Mouse (Mus musculus) hematopoietic stem cell, adult 5-6 weeks (primary cell): ENCODE measurements around the gene Bnc2. TPM values are rescaled to one million over a fixed set of nuclear protein-coding genes. Genes with fewer than 3 reads are reported as not detected.

Experiments
- ATAC-seq, 2 experiments: fragments of 125-278 bp in 1 of 2; replicated peaks in 1 of 2; 2 replicates each; pipeline ENCODE4 v1.8.0; 2016 to 2017; ENCODE audit warnings: inconsistent platforms in 2 of 2, mild to moderate bottlenecking in 2 of 2, moderate number of reproducible peaks in 2 of 2, low read depth in 1 of 2, moderate TSS enrichment in 1 of 2; ENCODE audit not compliant: low FRiP score in 2 of 2, poor library complexity in 2 of 2, severe bottlenecking in 2 of 2, insufficient read depth in 1 of 2, low TSS enrichment in 1 of 2
- total RNA-seq: library from RNA; stranded (forward); fragments of 172-1452, 232-1000 nt; gene quantifications from 2 replicates; pipeline ENCODE4 v1.2.3, GENCODE M21; 2017

The Bnc2 gene
- not detected in 2 replicates for total RNA-seq

DNA sequence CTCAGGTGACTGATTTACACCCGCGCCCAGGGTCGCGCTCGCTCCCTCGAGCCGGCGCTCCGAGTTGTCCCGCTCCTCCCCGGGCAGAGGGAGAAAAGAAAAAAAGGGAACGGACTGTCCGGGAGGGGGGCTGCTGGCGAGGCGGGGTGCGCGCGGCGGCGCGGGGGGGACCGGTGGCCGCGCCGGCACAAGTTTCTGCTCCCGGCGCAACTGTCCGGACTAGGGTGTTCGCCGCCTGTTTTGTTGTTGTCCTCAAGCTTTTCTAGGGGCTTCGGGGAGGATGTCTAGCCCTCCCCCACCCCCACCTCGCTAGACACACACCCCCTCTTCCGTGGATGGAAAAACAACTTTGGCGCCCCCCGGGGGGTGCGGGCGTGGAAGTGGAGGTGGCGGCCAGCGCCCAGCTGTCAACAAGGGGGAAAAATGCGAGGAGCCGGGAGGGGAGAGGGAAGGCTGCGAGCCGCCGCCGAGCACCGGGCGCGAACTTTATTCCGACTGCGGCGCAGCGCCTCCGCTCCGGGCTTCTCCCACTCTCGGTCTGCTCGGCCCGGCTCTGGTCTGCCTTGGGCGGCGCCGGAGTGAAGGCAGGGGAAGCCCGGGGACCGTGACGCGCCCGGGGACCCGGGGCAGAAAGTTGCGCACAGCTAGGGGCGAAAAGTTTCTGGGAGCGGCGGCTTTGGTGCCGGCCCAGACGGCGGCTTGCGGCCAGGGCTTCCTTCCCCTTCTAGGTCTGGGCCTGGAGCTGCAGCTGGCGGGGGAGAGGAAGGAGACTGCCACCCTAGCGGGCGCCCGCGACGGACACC is at the start of gene Bnc2:
Gene Bnc2 (minus strand): TSS at position 105 of the 803 bp plus-strand sequence.
- peak; percentile 96 to 97 for ATAC-seq

DNA sequence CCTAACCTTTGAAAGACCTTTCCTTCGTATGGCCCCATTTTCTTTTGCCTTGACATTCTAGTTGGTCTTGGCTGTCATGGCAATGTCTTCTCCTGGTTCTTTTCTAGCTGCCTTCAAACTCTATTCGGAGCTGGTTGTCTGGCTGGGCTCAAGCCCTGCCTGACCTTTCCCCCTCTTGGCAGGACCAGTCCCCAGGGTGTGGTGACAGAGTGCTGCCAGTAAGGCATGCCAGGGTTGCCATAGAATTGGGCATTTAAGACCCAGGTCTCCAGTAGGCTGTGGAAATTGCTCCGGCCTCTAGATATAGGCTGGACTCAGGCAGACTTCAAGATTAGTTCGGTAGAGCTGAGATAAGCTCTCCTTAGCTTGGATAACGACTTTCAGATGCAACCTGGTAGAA is 32.9 kb upstream of the Bnc2 start:
- no peak for ATAC-seq

DNA sequence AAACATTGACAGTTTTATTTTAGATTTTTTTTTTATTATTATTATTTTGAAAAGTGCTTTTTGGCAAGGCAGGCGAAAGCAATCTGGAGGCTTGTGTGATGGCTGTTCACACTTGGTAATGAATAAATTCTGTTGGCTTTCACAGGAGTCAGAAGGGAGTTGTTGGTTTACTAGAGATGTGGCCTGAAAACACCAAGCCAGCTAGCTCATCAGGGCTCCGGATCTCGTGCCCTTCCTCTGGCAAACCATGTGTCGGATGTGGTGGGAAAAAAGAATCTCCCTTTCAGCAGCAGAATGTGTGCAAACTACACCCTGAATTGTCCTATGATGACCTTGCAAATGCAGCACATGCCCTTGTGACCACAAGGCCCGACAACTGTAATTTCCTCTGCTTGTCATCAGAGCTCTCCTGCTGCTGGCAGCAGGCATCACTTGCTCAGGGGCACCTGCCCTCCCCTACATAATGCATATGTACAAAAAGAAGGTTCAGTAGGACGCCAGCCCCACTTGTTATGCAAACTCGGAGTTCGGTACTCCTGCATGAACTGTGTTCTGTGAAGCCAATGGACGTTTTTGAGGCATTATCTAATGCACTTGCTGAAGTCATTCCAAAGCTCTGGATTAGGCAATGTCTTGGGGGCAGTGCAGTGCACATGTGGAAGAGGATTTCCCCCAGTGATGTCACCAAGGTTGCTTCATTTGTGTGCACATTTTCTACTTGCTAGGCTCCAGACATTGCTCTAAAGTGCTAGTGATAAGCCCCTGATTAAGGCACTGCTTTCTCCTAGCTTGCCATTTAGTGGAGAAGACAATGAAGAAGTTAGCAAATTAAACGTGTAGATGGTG is 10.7 kb upstream of the Bnc2 start:
- peak; percentile 97 for ATAC-seq

DNA sequence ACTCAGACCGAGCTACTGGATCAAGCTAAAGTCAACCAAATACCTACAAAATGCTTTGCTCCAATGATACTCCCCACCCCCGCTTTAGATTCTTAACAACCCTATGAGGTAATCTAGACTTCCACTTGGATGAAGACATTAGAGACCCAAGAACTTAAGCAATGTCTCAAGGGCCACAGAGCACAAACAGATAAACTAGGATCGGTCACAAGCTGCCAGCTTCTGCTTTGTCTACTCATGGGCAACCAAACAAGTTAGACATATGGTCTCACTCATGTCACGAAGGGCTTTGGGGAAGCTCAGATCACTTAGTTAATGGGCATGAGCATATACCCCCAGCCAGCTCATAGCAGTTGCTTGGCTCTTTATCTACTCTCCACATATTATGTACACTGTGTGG is 9.9 kb upstream of the Bnc2 start:
- peak in 1 of 2 experiments; percentile 11; a peak in 2 of 4 replicates for ATAC-seq

DNA sequence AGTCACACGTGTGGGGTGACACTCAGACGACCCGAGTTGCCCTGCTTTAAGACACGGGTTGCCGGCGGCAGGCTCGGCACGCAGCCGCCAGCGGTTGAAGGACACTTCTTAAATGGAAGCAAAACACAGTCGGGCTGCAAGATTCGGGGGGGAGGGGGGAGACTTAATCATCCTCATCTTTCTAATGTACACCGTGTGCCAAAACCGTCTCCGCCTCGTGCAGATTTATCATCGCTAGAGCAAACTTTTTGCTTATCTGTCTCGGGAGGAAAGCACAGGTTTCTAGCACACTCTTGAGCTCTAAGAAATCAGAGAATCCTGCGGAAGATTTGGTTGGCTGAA is 870 bp upstream of the Bnc2 start:
- 0 out of 4 replicates have a peak, but pooled peaks of 1 of the 2 experiments have one; percentile 11 for ATAC-seq

DNA sequence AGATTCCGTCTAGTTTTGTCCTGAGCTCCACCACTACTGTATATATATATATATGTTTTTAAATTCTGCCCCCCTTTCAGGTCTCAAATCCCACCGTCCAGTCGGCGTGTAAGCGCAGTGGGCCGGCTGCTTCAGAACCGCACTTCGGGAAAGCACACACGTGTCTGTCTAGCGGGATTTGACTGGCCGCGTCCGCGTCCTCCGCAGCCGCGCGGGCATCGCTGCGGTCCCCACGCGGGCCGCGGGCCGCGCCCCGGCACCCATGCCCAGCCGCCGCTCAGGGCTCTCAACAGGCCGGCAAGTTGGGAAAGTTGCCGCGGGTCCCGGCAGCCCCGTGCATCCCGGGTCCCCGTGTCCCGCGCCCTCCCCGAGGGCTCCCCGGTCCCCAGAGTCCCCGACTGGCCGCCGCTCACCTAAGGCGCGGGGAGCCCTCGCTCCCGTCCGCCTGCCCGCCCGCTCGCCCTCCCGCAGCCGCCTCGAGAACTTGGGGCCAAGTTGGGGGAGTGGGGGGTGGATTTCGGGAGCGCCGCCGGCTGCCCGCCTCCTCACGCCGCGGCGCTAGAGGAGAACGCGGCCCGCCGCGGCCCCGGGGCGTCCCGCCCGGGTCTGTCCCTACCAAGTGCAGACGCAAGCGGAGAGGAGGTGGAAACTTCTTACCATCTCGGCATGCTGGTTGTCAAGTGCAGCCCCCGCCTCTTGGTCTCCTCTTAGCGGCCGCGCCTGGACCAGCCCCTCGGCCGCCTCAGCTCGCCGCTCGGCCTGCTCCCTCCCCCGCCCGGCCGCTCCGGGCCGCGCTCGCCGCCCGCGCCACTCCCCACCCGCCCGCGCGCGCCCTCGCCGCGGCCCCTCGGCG is 531 bp downstream of the Bnc2 start:
- ATAC-seq, result 0 out of 4 replicates have a peak, but pooled peaks of 1 of the 2 experiments have one; percentile 18

DNA sequence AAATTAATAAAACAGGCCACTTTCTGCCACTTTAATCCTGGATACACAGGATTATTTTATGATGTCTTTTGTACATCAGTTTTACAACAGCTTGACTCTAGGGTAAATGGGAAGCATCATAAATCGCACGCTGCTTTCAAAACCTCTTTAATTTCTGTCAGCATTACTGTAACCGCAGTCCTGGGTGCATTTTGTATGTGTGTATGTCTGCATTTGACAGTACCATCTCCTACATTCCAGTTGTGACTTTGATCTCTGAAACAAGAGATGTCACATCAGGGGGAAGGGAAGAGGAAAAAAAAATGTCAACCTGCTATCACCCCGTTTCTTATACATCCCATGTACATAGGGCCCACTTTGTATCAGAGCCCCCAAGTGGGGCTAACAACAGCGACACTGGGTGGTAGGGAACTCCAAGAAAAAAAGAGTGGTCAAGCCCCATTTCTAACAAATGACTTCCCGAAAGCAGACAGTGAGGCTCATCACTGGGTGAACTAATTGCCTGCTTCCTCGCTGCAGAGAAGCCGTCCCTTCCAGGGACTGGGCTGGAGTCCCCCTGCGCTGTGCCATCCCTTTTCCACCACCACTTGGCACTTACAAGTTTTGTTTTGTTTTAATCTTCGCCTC is 1.3 kb downstream of the Bnc2 start:
- no peak for ATAC-seq

DNA sequence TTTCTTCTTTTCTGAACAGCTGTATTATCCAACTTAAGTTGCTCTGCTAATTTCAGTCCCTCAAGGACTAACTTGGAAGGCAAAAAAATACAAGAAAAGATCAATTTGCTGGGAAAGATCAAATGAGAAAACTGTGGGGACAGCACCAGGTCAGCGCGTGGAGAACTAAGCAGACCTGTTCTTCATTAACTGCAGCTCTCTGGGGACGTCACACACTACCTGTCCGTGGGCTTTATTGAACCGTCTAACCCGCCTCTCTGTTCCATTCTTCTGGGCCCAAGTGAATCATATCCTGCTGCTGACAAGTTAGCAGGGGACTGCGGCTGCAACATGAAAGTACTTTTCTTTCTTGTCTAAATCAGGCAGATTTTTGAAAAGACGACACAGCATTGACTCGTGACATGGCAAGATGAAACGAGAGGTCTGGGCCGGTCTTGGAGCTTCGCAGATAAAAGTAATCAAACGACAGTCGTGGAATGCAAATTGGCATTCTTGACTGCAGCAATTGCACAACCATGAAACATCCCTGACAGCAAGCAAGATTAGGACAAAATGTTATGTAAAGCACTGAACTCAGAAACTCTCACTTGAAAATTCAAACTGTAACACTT is 2.8 kb downstream of the Bnc2 start:
- no peak for ATAC-seq

- no peak for ATAC-seq
Measured at GRCm38 (mm10) chr4:84670996-84671395, 4.1 kb downstream of the Bnc2 start.

- ATAC-seq, result no peak
Measured at GRCm38 (mm10) chr4:84669650-84670049, 5.4 kb downstream of the Bnc2 start.

DNA sequence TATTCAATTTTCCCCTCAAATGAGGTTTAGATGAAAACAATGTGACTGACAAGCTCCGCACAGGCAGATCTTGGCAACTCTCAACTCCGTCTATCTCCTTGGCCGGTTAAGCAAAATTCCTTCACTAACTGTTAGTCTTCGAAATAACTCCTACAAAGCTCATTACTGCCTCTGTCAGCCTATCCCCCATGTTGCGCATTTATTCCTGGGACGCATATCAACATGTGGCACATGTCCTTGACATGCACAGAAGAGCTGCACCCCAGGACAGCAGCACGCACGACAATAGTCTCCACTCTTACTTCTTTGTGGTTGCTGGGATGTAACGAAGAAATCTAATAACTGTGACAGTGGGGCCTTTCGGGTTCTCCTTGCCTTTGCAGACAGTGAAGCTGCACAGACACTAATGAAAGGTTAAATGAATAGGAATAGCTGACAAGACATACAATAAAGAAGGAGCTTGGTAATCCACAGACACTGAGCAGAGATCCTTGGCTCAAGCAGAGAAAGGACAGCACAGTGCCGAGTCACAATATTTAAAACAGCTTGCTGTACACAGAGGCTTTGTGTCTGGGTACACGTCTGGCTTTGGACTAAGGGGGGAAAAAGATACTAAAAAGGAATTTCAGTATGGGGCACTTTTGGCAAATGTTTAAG is 6.0 kb downstream of the Bnc2 start:
- ATAC-seq, result no peak

GRCm38 (mm10) chr4:84668226-84668625 is 6.8 kb downstream of the Bnc2 start:
- ATAC-seq, result no peak

DNA sequence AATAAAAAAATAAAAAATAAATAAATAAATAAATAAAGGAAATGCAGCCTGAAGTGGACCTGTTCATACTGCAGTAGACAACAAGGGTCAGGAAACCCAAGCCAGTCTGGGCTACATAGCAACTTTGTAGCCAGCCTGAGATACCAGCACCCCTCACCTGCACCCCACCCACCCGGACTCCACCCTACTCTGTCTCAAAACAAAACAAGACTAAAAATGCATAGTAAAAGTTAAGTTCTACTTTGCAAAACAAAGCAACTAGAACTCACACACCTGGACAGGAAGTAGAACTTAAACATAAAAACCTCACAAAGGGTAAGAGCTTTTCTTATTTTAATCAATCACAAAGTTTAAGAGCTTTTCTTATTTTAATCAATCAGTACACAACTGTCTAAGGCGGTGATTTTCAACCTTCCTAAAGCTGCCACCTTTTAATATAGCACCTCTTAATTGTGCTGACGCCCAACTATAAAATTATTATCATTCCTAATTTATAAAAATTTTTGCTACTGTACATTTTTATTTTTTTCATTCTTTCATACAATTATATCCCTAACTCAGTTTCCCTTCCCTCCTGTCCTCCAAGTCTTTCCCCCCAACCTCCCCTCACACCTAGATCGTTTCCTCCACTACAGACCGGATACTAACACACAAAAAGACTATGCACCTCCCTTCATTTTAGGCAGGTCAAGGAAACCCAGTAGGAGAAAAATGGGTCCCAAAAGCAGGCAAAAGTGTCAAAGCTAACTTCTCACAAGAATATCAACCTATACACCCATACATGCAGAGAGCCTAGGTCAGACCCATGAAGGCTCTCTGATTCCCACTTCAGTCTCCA is 12.6 kb downstream of the Bnc2 start:
- ATAC-seq, result no peak

GRCm38 (mm10) chr4:84661341-84661740 is 13.7 kb downstream of the Bnc2 start:
- ATAC-seq, result no peak

- ATAC-seq, result no peak
Measured at GRCm38 (mm10) chr4:84651786-84652185, 23.3 kb downstream of the Bnc2 start.

- no peak for ATAC-seq
Measured at GRCm38 (mm10) chr4:84646576-84646975, 28.5 kb downstream of the Bnc2 start.
